Mouse (Mus musculus): ENCODE data around the gene Ptpdc1.

DNA sequence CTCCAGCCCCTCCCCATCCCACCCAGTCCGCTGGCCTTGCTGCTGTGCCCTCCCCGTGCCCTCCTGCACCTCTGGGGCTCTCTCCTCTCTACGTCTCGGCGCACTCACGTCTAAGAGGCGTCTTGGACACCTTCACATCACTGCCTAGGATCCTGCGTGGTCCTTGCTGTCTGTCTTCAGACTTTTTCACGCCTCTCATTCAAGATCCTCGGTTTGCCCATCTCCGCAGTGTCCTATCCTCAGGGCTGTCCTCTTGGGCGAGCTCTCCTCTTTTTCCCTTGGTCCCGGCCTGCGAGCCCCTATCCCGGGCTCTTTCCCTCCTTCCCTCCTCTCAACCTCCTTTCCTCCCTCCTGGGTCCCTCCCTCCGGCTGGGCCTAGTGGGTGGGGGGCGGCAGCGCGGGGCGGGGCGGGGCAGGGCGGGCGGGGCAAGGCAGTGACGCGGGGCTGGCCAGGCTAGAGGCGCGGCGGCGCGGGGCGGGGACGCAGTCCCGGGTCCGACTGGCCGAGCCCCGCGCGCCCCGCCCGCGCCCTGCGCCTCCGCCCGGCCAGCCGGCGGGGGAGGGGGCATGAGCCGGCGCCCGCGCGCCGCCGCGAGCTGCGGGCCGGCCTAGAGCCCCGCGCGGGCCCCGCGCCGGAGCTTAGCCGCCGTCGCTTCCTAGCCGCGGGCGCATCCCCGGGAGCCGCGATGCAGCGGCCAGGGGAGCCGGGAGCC is 37.1 kb upstream of the Ptpdc1 start, which contains the start of gene Barx1:
- TF ChIP-seq EP300 (IDR thresholded peaks at IDR 0.05; ENCODE audit: low read depth): no peak
- no peak for TF ChIP-seq CTCF (IDR thresholded peaks at IDR 0.05; ENCODE audit: low read depth)

Data from liver, postnatal 0 days (tissue).